Comparison of ENCODE assay signal across 9 mouse cellular contexts in genomic region chr1:55960291-55960690, GRCm38 (mm10).
DNase-seq lines count a peak whose midpoint lies in the region; ATAC-seq lines count a peak whose summit lies in the region.
"Had no signal": no experiment of that assay in that cellular context is flagged by ENCODE, and none has a peak within 500 bp of the region (broad histone marks: within the 10 kb centered on the region; RNA-seq: fewer than 3 reads in every experiment).

No protein-coding gene starts in this region.

- H3K4me3 ChIP-seq in kidney, embryonic 14.5 days (ENCODE audit: low read length), result no peak overlapping the region
- no peak overlapping the region for H3K4me3 ChIP-seq in forebrain, embryonic 11.5 days (ENCODE audit: low read depth, low read length)
- H3K4me3 ChIP-seq: embryonic facial prominence, embryonic 12.5 days had no signal

- intact Hi-C loops in left cerebral cortex, postnatal 4 days (cut with DNase I), result loop anchor here (10.0 kb wide), 1 partner anchor 385 kb away; no protein-coding TSS in a partner anchor

- WGBS in kidney, embryonic 14.5 days, result 18% methylated on average over 6 of the region's 6 CpGs
- 23% methylated on average over 6 of the region's 6 CpGs for WGBS in forebrain, embryonic 11.5 days

- no peak overlapping the region for H3K9ac ChIP-seq in kidney, embryonic 14.5 days (ENCODE audit: low read depth, low read length)
- no peak overlapping the region for H3K9ac ChIP-seq in forebrain, embryonic 11.5 days (ENCODE audit: low read length)
- H3K9ac ChIP-seq: embryonic facial prominence, embryonic 12.5 days had no signal

- no peaks in the 10 kb centered on the region for H3K4me1 ChIP-seq in kidney, embryonic 14.5 days (ENCODE audit: control insufficient read depth, insufficient read depth, low read length)
- H3K4me1 ChIP-seq in forebrain, embryonic 11.5 days (replicated peaks; ENCODE audit: control insufficient read depth, insufficient read depth, low read length), result no peaks in the 10 kb centered on the region
- H3K4me1 ChIP-seq: embryonic facial prominence, embryonic 12.5 days had no signal

- H3K27me3 ChIP-seq in kidney, embryonic 14.5 days (ENCODE audit: control insufficient read depth, insufficient read depth, low read length), result peaks cover 4% of the 10 kb centered on the region; the same call in 1 of the 2 replicates
- no peaks in the 10 kb centered on the region for H3K27me3 ChIP-seq in forebrain, embryonic 11.5 days (ENCODE audit: control insufficient read depth, insufficient read depth, low read length)

- peak; percentile 54 for DNase-seq in kidney, adult 18-20 months
- peak; percentile 66 for DNase-seq in brain, embryonic 18.5 days (ENCODE audit: low read depth, low spot score)
- DNase-seq in forebrain, embryonic 11.5 days (ENCODE audit: low spot score), result peak; percentile 85
- DNase-seq in hindlimb bud, embryonic 11.5 days (ENCODE audit: extremely low spot score, low read depth, low spot score), result peak; percentile 8
- peak; percentile 72 for DNase-seq in left cerebral cortex, postnatal 4 days
- peak; percentile 1 for DNase-seq in naive thymus-derived CD4-positive, alpha-beta T cell, adult 2 months (ENCODE audit: low read depth)
- peak; percentile 19 for DNase-seq in thymus, postnatal 25 days

- H3K36me3 ChIP-seq in kidney, embryonic 14.5 days (ENCODE audit: control insufficient read depth, insufficient read depth, low read length), result no peaks in the 10 kb centered on the region
- H3K36me3 ChIP-seq in forebrain, embryonic 11.5 days (ENCODE audit: control insufficient read depth, insufficient read depth, low read length), result no peaks in the 10 kb centered on the region
- H3K36me3 ChIP-seq: embryonic facial prominence, embryonic 12.5 days had no signal

- no peak overlapping the region for H3K27ac ChIP-seq in kidney, embryonic 14.5 days (ENCODE audit: low read depth, low read length)
- H3K27ac ChIP-seq in forebrain, embryonic 11.5 days (ENCODE audit: low read depth, low read length), result no peak overlapping the region
- H3K27ac ChIP-seq: embryonic facial prominence, embryonic 12.5 days had no signal

- ATAC-seq in kidney, embryonic 14.5 days (ENCODE audit: low FRiP score, low TSS enrichment), result no peak; the same call in 1 of the 2 replicates
- ATAC-seq in forebrain, embryonic 11.5 days (replicated peaks; ENCODE audit: low FRiP score), result peak; percentile 64; the same call in 1 of the 2 replicates

- H3K4me2 ChIP-seq in kidney, embryonic 14.5 days (replicated peaks; ENCODE audit: low read depth, low read length), result no peak overlapping the region
- no peak overlapping the region for H3K4me2 ChIP-seq in forebrain, embryonic 11.5 days (ENCODE audit: low read depth, low read length, severe bottlenecking)
- H3K4me2 ChIP-seq: embryonic facial prominence, embryonic 12.5 days had no signal

- no peaks in the 10 kb centered on the region for H3K9me3 ChIP-seq in kidney, embryonic 14.5 days (ENCODE audit: control insufficient read depth, low read length)
- no peaks in the 10 kb centered on the region for H3K9me3 ChIP-seq in forebrain, embryonic 11.5 days (ENCODE audit: control insufficient read depth, low read length)
- H3K9me3 ChIP-seq: embryonic facial prominence, embryonic 12.5 days had no signal

Comparison
In these comparisons a context has a peak if more than half of its experiments do, and no peak if none do; other contexts are left out.
1. DNase-seq: peak in every context shown above with its lines; median percentile 85 in forebrain, embryonic 11.5 days; 72 in left cerebral cortex, postnatal 4 days; 66 in brain, embryonic 18.5 days; 54 in kidney, adult 18-20 months; 19 in thymus, postnatal 25 days; 8 in hindlimb bud, embryonic 11.5 days; 1 in naive thymus-derived CD4-positive, alpha-beta T cell, adult 2 months.